Mouse (Mus musculus) CH12.LX (cell line): ENCODE measurements at regions not wholly inside any gene's neighbourhood (a gene's known extent, or its start where the extent isn't known, plus 50 kb on each side); places are given as distances from the start of the nearest gene placed in this dataset.

ENCODE experiments used
- DNase-seq: peaks from one replicate; pipeline ENCODE4 v3.0.0-alpha.2; 2013; ENCODE audit errors: extremely low read depth
- H3K27ac ChIP-seq: 2 replicates; pipeline ENCODE4 v1.5.1; 2012; ENCODE audit warnings: low read depth, mild to moderate bottlenecking, control low read depth, moderate library complexity; ENCODE audit not compliant: insufficient read depth
- H3K27me3 ChIP-seq: replicated peaks from 2 replicates; pipeline ENCODE3; 2012; ENCODE audit warnings: inconsistent platforms
- H3K36me3 ChIP-seq, 2 experiments: replicated peaks in 1 of 2; 2 replicates each; pipeline versions ENCODE3 to v1.6.1; 2012; ENCODE audit warnings: inconsistent platforms in 1 of 2, low read length in 1 of 2, mild to moderate bottlenecking in 1 of 2, mixed read lengths in 1 of 2, moderate library complexity in 1 of 2; ENCODE audit not compliant: control insufficient read depth in 1 of 2, insufficient read depth in 1 of 2
- H3K4me1 ChIP-seq, 2 experiments: 2 replicates each; pipeline ENCODE4 v1.6.1; 2012; ENCODE audit warnings: inconsistent platforms in 1 of 2, moderate library complexity in 1 of 2; ENCODE audit not compliant: insufficient read depth in 2 of 2, control insufficient read depth in 1 of 2
- H3K4me2 ChIP-seq: 2 replicates; pipeline ENCODE4 v1.6.1; 2012; ENCODE audit warnings: low read depth, mild to moderate bottlenecking, control low read depth; ENCODE audit not compliant: poor library complexity, insufficient read depth, severe bottlenecking
- H3K4me3 ChIP-seq, 3 experiments: fragments of 150-350 bp in 1 of 3; sonication (generic) in 1 of 3; replicated peaks in 1 of 3; 2 replicates each; pipeline versions ENCODE3 to v1.5.1; 2011 to 2012; ENCODE audit warnings: low read depth in 2 of 3, low read length in 2 of 3, mild to moderate bottlenecking in 2 of 3, moderate library complexity in 2 of 3, control low read depth in 1 of 3, improper control_type of control experiment in 1 of 3, inconsistent platforms in 1 of 3, mixed read lengths in 1 of 3; ENCODE audit not compliant: poor library complexity in 1 of 3
- H3K79me2 ChIP-seq: replicated peaks from 2 replicates; pipeline ENCODE4 v1.6.1; 2012; ENCODE audit warnings: mild to moderate bottlenecking, moderate library complexity; ENCODE audit not compliant: control insufficient read depth, poor library complexity, insufficient read depth, severe bottlenecking; ENCODE audit errors: extremely low read depth
- H3K9ac ChIP-seq: 2 replicates; pipeline ENCODE4 v1.6.1; 2012; ENCODE audit warnings: low read depth, mild to moderate bottlenecking, control low read depth, moderate library complexity; ENCODE audit not compliant: insufficient read depth
- H3K9me3 ChIP-seq: replicated peaks from 2 replicates; pipeline ENCODE3; 2012; ENCODE audit warnings: low read length, inconsistent platforms, mixed read lengths
- BHLHE40 ChIP-seq: IDR thresholded peaks from 2 replicates; pipeline ENCODE4 v1.6.1; 2011; ENCODE audit warnings: mild to moderate bottlenecking, low read depth, low read length, improper control_type of control experiment
- CHD1 ChIP-seq: IDR thresholded peaks from 2 replicates; pipeline ENCODE4 v1.6.1; 2012; ENCODE audit warnings: low read depth, low read length, improper control_type of control experiment, inconsistent platforms
- CTCF ChIP-seq, 2 experiments: IDR thresholded peaks in 1 of 2; conservative IDR thresholded peaks in 1 of 2; 2 replicates each; pipeline ENCODE4 v1.5.1; 2011 to 2012; ENCODE audit warnings: low read depth in 2 of 2, low read length in 2 of 2, improper control_type of control experiment in 1 of 2, inconsistent platforms in 1 of 2, mild to moderate bottlenecking in 1 of 2, moderate library complexity in 1 of 2
- EP300 ChIP-seq: IDR thresholded peaks from 2 replicates; pipeline ENCODE4 v1.6.1; 2011; ENCODE audit warnings: low read length, improper control_type of control experiment
- HCFC1 ChIP-seq: IDR thresholded peaks from 2 replicates; pipeline ENCODE4 v1.6.1; 2012; ENCODE audit warnings: low read depth, mild to moderate bottlenecking, inconsistent platforms, low read length, improper control_type of control experiment
- IRF4 ChIP-seq: IDR thresholded peaks from 2 replicates; pipeline ENCODE4 v1.6.1; 2014; ENCODE audit warnings: low read depth, mild to moderate bottlenecking, inconsistent platforms, low read length, improper control_type of control experiment
- JUN ChIP-seq: IDR thresholded peaks from 2 replicates; pipeline ENCODE4 v1.6.1; 2011; ENCODE audit warnings: low read depth, mild to moderate bottlenecking, low read length, improper control_type of control experiment, moderate library complexity; ENCODE audit not compliant: insufficient read depth
- MAX ChIP-seq: IDR thresholded peaks from 2 replicates; pipeline ENCODE4 v1.6.1; 2011; ENCODE audit warnings: low read length, improper control_type of control experiment
- PAX5 ChIP-seq: IDR thresholded peaks from 2 replicates; pipeline ENCODE4 v1.6.1; 2012; ENCODE audit warnings: low read length, inconsistent platforms, mixed read lengths
- RAD21 ChIP-seq: IDR thresholded peaks from 2 replicates; pipeline ENCODE4 v1.6.1; 2011; ENCODE audit warnings: low read depth, mild to moderate bottlenecking, low read length, improper control_type of control experiment, moderate library complexity
- TCF12 ChIP-seq: IDR thresholded peaks from 2 replicates; pipeline ENCODE4 v1.6.1; 2014; ENCODE audit warnings: low read depth, mild to moderate bottlenecking, inconsistent platforms, low read length, improper control_type of control experiment
- USF1 ChIP-seq: IDR thresholded peaks from 2 replicates; pipeline ENCODE4 v1.6.1; 2014; ENCODE audit warnings: low read depth, mild to moderate bottlenecking, inconsistent platforms, low read length, improper control_type of control experiment
- USF2 ChIP-seq: conservative IDR thresholded peaks from 2 replicates; pipeline ENCODE4 v1.6.1; 2011; ENCODE audit warnings: low read depth, low read length, improper control_type of control experiment
- dilution Hi-C: fragments of 300-500 bp; cut with MboI; formaldehyde crosslinking; loops from 2 replicates; pipeline ENCODE4 v1.14.3; 2020; ENCODE audit warnings: low sequenced_read_pairs; ENCODE audit not compliant: extremely low pct_unique_long_range_greater_than_20kb, extremely low pct_ligation_motif_present
- in situ Hi-C: fragments of 300-500 bp; cut with MboI; formaldehyde crosslinking; loops from 3 replicates; pipeline ENCODE4 v1.14.3; 2019; ENCODE audit warnings: low sequenced_read_pairs, low pct_ligation_motif_present, low pct_unique_long_range_greater_than_20kb, mixed read lengths

- H3K27ac ChIP-seq: no peak overlapping the region
- no peak overlapping the region for H3K4me3 ChIP-seq
- H3K36me3 ChIP-seq: no peaks in the 10 kb centered on the region
- in situ Hi-C loops: no loop called here
- dilution Hi-C loops: no loop called here
- no peak for TF ChIP-seq PAX5
- TF ChIP-seq IRF4: no peak
- TF ChIP-seq HCFC1: no peak
- no peak for TF ChIP-seq USF1
- TF ChIP-seq EP300: no peak
- H3K9me3 ChIP-seq: peaks cover 53% of the 10 kb centered on the region
- H3K79me2 ChIP-seq: no peaks in the 10 kb centered on the region
- no peaks in the 10 kb centered on the region for H3K27me3 ChIP-seq
- no peak for DNase-seq
- no peak overlapping the region for H3K4me2 ChIP-seq
- no peak overlapping the region for H3K9ac ChIP-seq
- H3K4me1 ChIP-seq: no peaks in the 10 kb centered on the region
Measured at GRCm38 (mm10) chr1:169270750-169271149, 260.5 kb downstream of the Nuf2 start.

GRCm38 (mm10) chr1:169263984-169264660 is 267.1 kb downstream of the Nuf2 start:
- H3K9me3 ChIP-seq: peaks cover 34% of the 10 kb centered on the region
- in situ Hi-C loops: no loop called here
- no peak overlapping the region for H3K9ac ChIP-seq
- H3K36me3 ChIP-seq: no peaks in the 10 kb centered on the region
- no peak overlapping the region for H3K4me2 ChIP-seq
- no peaks in the 10 kb centered on the region for H3K4me1 ChIP-seq
- no peak overlapping the region for H3K4me3 ChIP-seq
- no peaks in the 10 kb centered on the region for H3K27me3 ChIP-seq
- H3K79me2 ChIP-seq: no peaks in the 10 kb centered on the region
- no peak overlapping the region for H3K27ac ChIP-seq
- no peak for TF ChIP-seq MAX
- no peak for TF ChIP-seq JUN
- no peak for TF ChIP-seq TCF12
- no peak for TF ChIP-seq PAX5
- no peak for TF ChIP-seq RAD21
- no peak for TF ChIP-seq USF1
- TF ChIP-seq CHD1: no peak
- no peak for TF ChIP-seq CTCF (conservative IDR thresholded peaks at IDR 0.05 in 1 of 2, IDR thresholded peaks at IDR 0.05 in 1 of 2; ENCODE audit: low read depth in 2 of 2, low read length in 2 of 2)
- TF ChIP-seq USF2: no peak
- TF ChIP-seq BHLHE40: no peak
- TF ChIP-seq, all 38 proteins: peak for 0
- dilution Hi-C loops: no loop called here
- DNase-seq: no peak
